Mouse (Mus musculus) G1E (cell line): ENCODE measurements around the gene Epn2. TPM values are rescaled to one million over a fixed set of nuclear protein-coding genes. Genes with fewer than 3 reads are reported as not detected.

Experiments
- ATAC-seq: 2 replicates; pipeline ENCODE4 v1.8.0; 2016; ENCODE audit warnings: mild to moderate bottlenecking; ENCODE audit not compliant: insufficient number of reproducible peaks, poor library complexity, low FRiP score, severe bottlenecking; ENCODE audit errors: extremely low read depth
- DNase-seq: peaks from one replicate; pipeline ENCODE4 v3.0.0; 2012; ENCODE audit warnings: low spot score
- H3K27me3 ChIP-seq: 2 replicates; pipeline ENCODE4 v1.6.1; 2012; ENCODE audit warnings: mild to moderate bottlenecking, low read length, inconsistent platforms; ENCODE audit not compliant: insufficient read depth
- H3K36me3 ChIP-seq: replicated peaks from 2 replicates; pipeline ENCODE3; 2012; ENCODE audit warnings: mild to moderate bottlenecking, inconsistent platforms
- H3K4me1 ChIP-seq: 2 replicates; pipeline ENCODE4 v1.6.1; 2012; ENCODE audit warnings: low read depth, low read length, inconsistent platforms, mixed read lengths; ENCODE audit not compliant: insufficient read depth
- H3K4me3 ChIP-seq: 2 replicates; pipeline ENCODE4 v1.5.1; 2012; ENCODE audit warnings: low read depth, mild to moderate bottlenecking, inconsistent platforms, low read length, moderate library complexity, mixed read lengths
- H3K9me3 ChIP-seq: replicated peaks from 2 replicates; pipeline ENCODE4 v1.6.1; 2012; ENCODE audit warnings: inconsistent platforms
- CTCF ChIP-seq: IDR thresholded peaks from 2 replicates; pipeline ENCODE4 v1.5.1; 2012; ENCODE audit warnings: low read depth, low read length, inconsistent platforms, mixed read lengths
- GATA1 ChIP-seq: IDR thresholded peaks from 2 replicates; pipeline ENCODE4 v1.6.1; 2012; ENCODE audit warnings: borderline replicate concordance, low read length, inconsistent platforms, mixed read lengths
- GATA2 ChIP-seq: IDR thresholded peaks from 2 replicates; pipeline ENCODE4 v1.6.1; 2012; ENCODE audit warnings: low read depth, low read length, inconsistent platforms, borderline replicate concordance
- POLR2AphosphoS5 ChIP-seq: IDR thresholded peaks from 2 replicates; pipeline ENCODE4 v1.6.1; 2012; ENCODE audit warnings: low read depth, low read length, inconsistent platforms; ENCODE audit not compliant: insufficient replicate concordance
- TAL1 ChIP-seq: conservative IDR thresholded peaks from 2 replicates; pipeline ENCODE4 v1.6.1; 2012; ENCODE audit warnings: low read depth, low read length, inconsistent platforms, mixed read lengths
- polyA plus RNA-seq: library from polyadenylated mRNA; stranded (reverse); fragments of >175 nt; gene quantifications from 2 replicates; pipeline ENCODE4 v1.2.3, GENCODE M21; 2012
- total RNA-seq, 2 experiments: library from RNA; stranded (forward) in 1 of 2; stranded (reverse) in 1 of 2; fragments of 200-1000 nt in 1 of 2; fragments of >200 nt in 1 of 2; fragmentation: Nextera tagmentation in 1 of 2; gene quantifications; 2 replicates each; pipeline ENCODE4 v1.2.3; 2014 to 2017

Gene Epn2
- total and polyA plus RNA-seq, 3 experiments, result 2.3 to 4.5 (median 2.6) TPM

GRCm38 (mm10) chr11:61533571-61533970, 45.9 kb downstream of the Epn2 start:
- no peak for DNase-seq
- H3K9me3 ChIP-seq, result no peaks in the 10 kb centered on the region
- H3K4me3 ChIP-seq, result no peak overlapping the region
- TF ChIP-seq GATA2 (no peak), POLR2AphosphoS5 (no peak), CTCF (no peak), GATA1 (no peak), TAL1 (no peak)
- peaks cover 3% of the 10 kb centered on the region for H3K4me1 ChIP-seq
- ATAC-seq, result no peak
- H3K27me3 ChIP-seq, result no peaks in the 10 kb centered on the region
- peaks cover 4% of the 10 kb centered on the region for H3K36me3 ChIP-seq

- no peak for ATAC-seq
- no peaks in the 10 kb centered on the region for H3K27me3 ChIP-seq
- TF ChIP-seq TAL1, result no peak
- TF ChIP-seq CTCF, result no peak
- no peak for TF ChIP-seq POLR2AphosphoS5
- no peak for TF ChIP-seq GATA1
Observed at GRCm38 (mm10) chr11:61532820-61533219, 46.7 kb downstream of the Epn2 start.

GRCm38 (mm10) chr11:61529268-61529713, 50.2 kb downstream of the Epn2 start:
- Histone ChIP-seq H3K27me3 (no peaks in the 10 kb centered on the region), H3K36me3 (peaks cover 4% of the 10 kb centered on the region), H3K9me3 (no peaks in the 10 kb centered on the region), H3K4me1 (no peaks in the 10 kb centered on the region), H3K4me3 (no peak overlapping the region)
- no peak for TF ChIP-seq TAL1
- no peak for TF ChIP-seq CTCF
- TF ChIP-seq POLR2AphosphoS5, result no peak
- no peak for TF ChIP-seq GATA1
- TF ChIP-seq GATA2, result no peak
- no peak for DNase-seq
- no peak for ATAC-seq

More at GRCm38 (mm10) chr11:61532820-61533219, 46.7 kb downstream of the Epn2 start:
- H3K36me3 ChIP-seq, result peaks cover 4% of the 10 kb centered on the region
- no peak overlapping the region for H3K4me3 ChIP-seq
- no peaks in the 10 kb centered on the region for H3K9me3 ChIP-seq
- H3K4me1 ChIP-seq, result peaks cover 3% of the 10 kb centered on the region
- DNase-seq, result no peak

- TF ChIP-seq GATA2 (no peak), GATA1 (no peak)
- Histone ChIP-seq H3K4me1 (no peaks in the 10 kb centered on the region), H3K27me3 (no peaks in the 10 kb centered on the region), H3K9me3 (no peaks in the 10 kb centered on the region), H3K36me3 (peaks cover 9% of the 10 kb centered on the region), H3K4me3 (no peak overlapping the region)
- ATAC-seq, result no peak
- DNase-seq, result no peak
Observed at GRCm38 (mm10) chr11:61526872-61527271, 52.6 kb downstream of the Epn2 start.

GRCm38 (mm10) chr11:61519484-61520107, 59.9 kb downstream of the Epn2 start:
- Histone ChIP-seq H3K4me1 (no peaks in the 10 kb centered on the region), H3K4me3 (no peak overlapping the region), H3K36me3 (peaks cover 31% of the 10 kb centered on the region), H3K9me3 (no peaks in the 10 kb centered on the region), H3K27me3 (no peaks in the 10 kb centered on the region)
- TF ChIP-seq CTCF, result no peak
- TF ChIP-seq POLR2AphosphoS5, result no peak
- TF ChIP-seq TAL1, result no peak
- no peak for TF ChIP-seq GATA1
- TF ChIP-seq GATA2, result no peak
- DNase-seq (no peak), ATAC-seq (no peak)

GRCm38 (mm10) chr11:61518871-61519270, 60.6 kb downstream of the Epn2 start:
- DNase-seq (no peak), ATAC-seq (no peak)
- Histone ChIP-seq H3K9me3 (no peaks in the 10 kb centered on the region), H3K4me3 (no peak overlapping the region), H3K36me3 (peaks cover 32% of the 10 kb centered on the region), H3K27me3 (no peaks in the 10 kb centered on the region), H3K4me1 (no peaks in the 10 kb centered on the region)
- no peak for TF ChIP-seq GATA1
- no peak for TF ChIP-seq POLR2AphosphoS5
- no peak for TF ChIP-seq GATA2
- TF ChIP-seq CTCF, result no peak
- no peak for TF ChIP-seq TAL1
